Mouse (Mus musculus) testis, adult 2 months (tissue): ENCODE measurements around the gene Lrch3. TPM values are rescaled to one million over a fixed set of nuclear protein-coding genes. Genes with fewer than 3 reads are reported as not detected.

Source experiments
- H3K27ac ChIP-seq: fragments of 200-500 bp; 2 replicates; pipeline ENCODE4 v1.5.1; 2012; ENCODE audit warnings: low read depth, low read length; ENCODE audit not compliant: control insufficient read depth, insufficient read depth
- H3K27me3 ChIP-seq: fragments of 200-500 bp; 2 replicates; pipeline ENCODE4 v1.6.1; 2012; ENCODE audit warnings: mild to moderate bottlenecking, low read length, moderate library complexity; ENCODE audit not compliant: control insufficient read depth, insufficient read depth
- H3K36me3 ChIP-seq: fragments of 200-500 bp; 2 replicates; pipeline ENCODE4 v1.6.1; 2012; ENCODE audit warnings: mild to moderate bottlenecking, low read length; ENCODE audit not compliant: control insufficient read depth, insufficient read depth
- H3K4me1 ChIP-seq: fragments of 200-500 bp; 2 replicates; pipeline ENCODE4 v1.6.1; 2012; ENCODE audit warnings: low read length; ENCODE audit not compliant: control insufficient read depth, insufficient read depth
- H3K4me3 ChIP-seq: fragments of 200-500 bp; 2 replicates; pipeline ENCODE4 v1.5.1; 2012; ENCODE audit warnings: low read depth, mild to moderate bottlenecking, low read length, moderate library complexity, mixed read lengths; ENCODE audit not compliant: control insufficient read depth
- CTCF ChIP-seq: fragments of 200-500 bp; IDR thresholded peaks from 2 replicates; pipeline ENCODE4 v1.5.1; 2012; ENCODE audit warnings: low read depth, mild to moderate bottlenecking, inconsistent platforms, low read length, moderate library complexity; ENCODE audit not compliant: control insufficient read depth, insufficient read depth, insufficient replicate concordance
- POLR2A ChIP-seq: fragments of 200-500 bp; IDR thresholded peaks from 2 replicates; pipeline ENCODE4 v1.6.1; 2012; ENCODE audit warnings: low read depth, mild to moderate bottlenecking, inconsistent platforms, low read length, moderate library complexity; ENCODE audit not compliant: control insufficient read depth
- polyA plus RNA-seq: library from polyadenylated mRNA; depleted of rRNA; stranded (reverse); fragments of >200 nt; gene quantifications from 2 replicates; pipeline ENCODE4 v1.2.3, GENCODE M21; 2012

The Lrch3 gene
- polyA plus RNA-seq, 1 experiment = 15.4 TPM

- H3K36me3 ChIP-seq = peaks cover 4% of the 10 kb centered on the region
- H3K4me3 ChIP-seq = no peak overlapping the region
- no peaks in the 10 kb centered on the region for H3K27me3 ChIP-seq
- H3K27ac ChIP-seq = no peak overlapping the region
- no peaks in the 10 kb centered on the region for H3K4me1 ChIP-seq
- TF ChIP-seq POLR2A = no peak
- no peak for TF ChIP-seq CTCF
Measured at GRCm38 (mm10) chr16:32956889-32957288, 43.0 kb downstream of the Lrch3 start.

GRCm38 (mm10) chr16:32972535-32972934 lies 58.6 kb downstream of the Lrch3 start:
- no peaks in the 10 kb centered on the region for H3K27me3 ChIP-seq
- TF ChIP-seq POLR2A = no peak
- TF ChIP-seq CTCF = no peak
- H3K27ac ChIP-seq = no peak overlapping the region
- H3K4me3 ChIP-seq = no peak overlapping the region
- H3K36me3 ChIP-seq = 0 out of 2 replicates have a peak, but pooled peaks cover 1% of the 10 kb centered on the region
- H3K4me1 ChIP-seq = no peaks in the 10 kb centered on the region

DNA sequence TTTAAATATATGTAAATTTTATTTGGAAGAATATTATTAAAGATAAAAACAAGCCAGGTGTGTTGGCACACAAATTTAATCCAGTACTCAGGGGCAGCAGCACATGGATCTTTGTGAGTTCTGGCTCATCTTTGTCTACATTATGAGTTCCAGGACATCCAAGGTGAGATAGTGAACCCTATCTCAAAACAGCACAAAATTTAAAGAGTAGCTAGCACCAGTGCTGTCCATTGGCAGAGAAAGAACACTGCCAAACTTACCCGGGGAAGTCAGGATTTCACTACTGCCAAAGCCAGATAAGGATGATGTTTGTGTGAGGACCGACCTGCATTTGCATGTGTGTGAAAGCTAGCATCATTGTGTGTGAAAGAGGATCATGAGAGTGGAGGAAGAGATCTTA lies 59.1 kb downstream of the Lrch3 start:
- H3K4me1 ChIP-seq = no peaks in the 10 kb centered on the region
- TF ChIP-seq POLR2A = no peak
- TF ChIP-seq CTCF = no peak
- H3K27ac ChIP-seq = no peak overlapping the region
- H3K36me3 ChIP-seq = 0 out of 2 replicates have a peak, but pooled peaks cover 1% of the 10 kb centered on the region
- H3K4me3 ChIP-seq = no peak overlapping the region
- no peaks in the 10 kb centered on the region for H3K27me3 ChIP-seq

GRCm38 (mm10) chr16:32980227-32980626 lies 66.3 kb downstream of the Lrch3 start:
- TF ChIP-seq CTCF (no peak), POLR2A (no peak)
- H3K27ac ChIP-seq = no peak overlapping the region
- no peak overlapping the region for H3K4me3 ChIP-seq
- H3K27me3 ChIP-seq = no peaks in the 10 kb centered on the region
- H3K4me1 ChIP-seq = no peaks in the 10 kb centered on the region
- H3K36me3 ChIP-seq = no peaks in the 10 kb centered on the region; the same call in 1 of the 2 replicates

GRCm38 (mm10) chr16:32981405-32981804 lies 67.5 kb downstream of the Lrch3 start:
- Histone ChIP-seq H3K4me1 (no peaks in the 10 kb centered on the region), H3K27ac (no peak overlapping the region), H3K36me3 (no peaks in the 10 kb centered on the region; the same call in 1 of the 2 replicates), H3K4me3 (no peak overlapping the region), H3K27me3 (no peaks in the 10 kb centered on the region)
- no peak for TF ChIP-seq POLR2A
- TF ChIP-seq CTCF = no peak

- H3K27me3 ChIP-seq = no peaks in the 10 kb centered on the region
- TF ChIP-seq POLR2A = no peak
- TF ChIP-seq CTCF = no peak
- H3K36me3 ChIP-seq = peaks cover 1% of the 10 kb centered on the region
- H3K4me3 ChIP-seq = no peak overlapping the region
- no peak overlapping the region for H3K27ac ChIP-seq
- H3K4me1 ChIP-seq = no peaks in the 10 kb centered on the region
Measured at GRCm38 (mm10) chr16:32984631-32985030, 70.7 kb downstream of the Lrch3 start.

- H3K27me3 ChIP-seq = no peaks in the 10 kb centered on the region
- peaks cover 6% of the 10 kb centered on the region for H3K36me3 ChIP-seq
- TF ChIP-seq CTCF (no peak), POLR2A (no peak)
- H3K27ac ChIP-seq = no peak overlapping the region
- no peaks in the 10 kb centered on the region for H3K4me1 ChIP-seq
- no peak overlapping the region for H3K4me3 ChIP-seq
Measured at GRCm38 (mm10) chr16:32992158-32992557, 78.3 kb downstream of the Lrch3 start.

DNA sequence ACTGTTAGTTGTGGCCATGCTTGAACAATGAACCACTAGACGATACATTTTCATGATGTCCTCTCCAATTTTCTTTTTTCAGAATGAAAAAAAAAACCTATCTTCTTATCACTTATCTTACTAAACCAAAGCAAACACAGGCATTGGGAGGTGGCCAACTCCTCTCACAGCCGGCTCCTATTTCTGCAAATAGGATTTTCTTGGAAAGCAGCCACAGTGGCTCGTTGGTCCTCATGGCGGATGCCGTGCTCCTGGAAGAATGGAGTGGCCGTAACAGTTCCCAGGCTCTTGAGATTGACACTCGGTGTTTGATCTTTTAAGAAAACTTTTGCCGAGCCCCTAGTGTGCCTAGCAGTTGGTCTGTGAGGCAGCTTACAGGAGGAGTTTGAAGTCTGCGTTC lies 91.3 kb downstream of the Lrch3 start:
- TF ChIP-seq POLR2A = no peak
- TF ChIP-seq CTCF = no peak
- no peak overlapping the region for H3K4me3 ChIP-seq
- H3K27me3 ChIP-seq = no peaks in the 10 kb centered on the region
- H3K36me3 ChIP-seq = peaks cover 1% of the 10 kb centered on the region; the same call in 1 of the 2 replicates
- H3K27ac ChIP-seq = no peak overlapping the region
- H3K4me1 ChIP-seq = no peaks in the 10 kb centered on the region; the same call in 1 of the 2 replicates
